Mouse (Mus musculus) midbrain, embryonic 12.5 days (tissue): ENCODE data around the gene Fbn1. TPM values are rescaled to one million over a fixed set of nuclear protein-coding genes. Genes with fewer than 3 reads are reported as not detected.

Source experiments
- ATAC-seq: fragments of 200-750 bp; cut with Nextera tagmentation; 2 replicates; pipeline ENCODE4 v1.8.0; 2017; ENCODE audit warnings: low read depth, moderate TSS enrichment, moderate library complexity; ENCODE audit not compliant: low FRiP score
- H3K27ac ChIP-seq: fragments of 300-500 bp; sonication (generic); replicated peaks from 2 replicates; pipeline ENCODE4 v1.5.1; 2016; ENCODE audit warnings: mild to moderate bottlenecking
- H3K27me3 ChIP-seq: fragments of 300-500 bp; sonication (generic); 2 replicates; pipeline ENCODE4 v1.6.1; 2016; ENCODE audit warnings: mild to moderate bottlenecking
- H3K36me3 ChIP-seq: fragments of 300-500 bp; sonication (generic); 2 replicates; pipeline ENCODE4 v1.6.1; 2016
- H3K4me1 ChIP-seq: fragments of 300-500 bp; sonication (generic); 2 replicates; pipeline ENCODE4 v1.6.1; 2016
- H3K4me2 ChIP-seq: fragments of 300-500 bp; sonication (generic); replicated peaks from 2 replicates; pipeline ENCODE4 v1.6.1; 2016; ENCODE audit warnings: mild to moderate bottlenecking, moderate library complexity
- H3K4me3 ChIP-seq: fragments of 300-500 bp; sonication (generic); 2 replicates; pipeline ENCODE4 v1.5.1; 2016; ENCODE audit warnings: mild to moderate bottlenecking
- H3K9ac ChIP-seq: fragments of 300-500 bp; sonication (generic); replicated peaks from 2 replicates; pipeline ENCODE4 v1.6.1; 2016; ENCODE audit warnings: mild to moderate bottlenecking, moderate library complexity
- H3K9me3 ChIP-seq: fragments of 300-500 bp; sonication (generic); 2 replicates; pipeline ENCODE4 v1.6.1; 2016; ENCODE audit warnings: mild to moderate bottlenecking
- WGBS: fragments of 180-500 bp; shearing (Covaris S2); methylation state at CpG from one replicate; pipeline ENCODE4 v1.1.7; 2016; 5-methylcytosine and 5-hydroxymethylcytosine counted together
- polyA plus RNA-seq: library from polyadenylated mRNA; unstranded; fragments of >200 nt; fragmentation: Nextera tagmentation; extraction: Ambion mirVana; gene quantifications from 2 replicates; pipeline ENCODE4 v1.2.1, GENCODE M21; 2016

Gene Fbn1
- polyA plus RNA-seq, 1 experiment from 2014 or later = 10.9 TPM

GRCm38 (mm10) chr2:125263753-125264152 lies 244.0 kb downstream of the Fbn1 start:
- Histone ChIP-seq H3K4me3 (no peak overlapping the region), H3K4me1 (0 out of 2 replicates have a peak, but pooled peaks cover 9% of the 10 kb centered on the region), H3K9ac (no peak overlapping the region), H3K4me2 (no peak overlapping the region), H3K36me3 (no peaks in the 10 kb centered on the region), H3K27ac (no peak overlapping the region), H3K9me3 (no peaks in the 10 kb centered on the region), H3K27me3 (no peaks in the 10 kb centered on the region)
- 30% methylated on average over 9 of the region's 9 CpGs for WGBS
- ATAC-seq = no peak

- Histone ChIP-seq H3K4me3 (no peak overlapping the region), H3K9me3 (no peaks in the 10 kb centered on the region), H3K4me2 (no peak overlapping the region), H3K27me3 (no peaks in the 10 kb centered on the region), H3K9ac (no peak overlapping the region), H3K4me1 (0 out of 2 replicates have a peak, but pooled peaks cover 9% of the 10 kb centered on the region), H3K27ac (no peak overlapping the region), H3K36me3 (peaks cover 3% of the 10 kb centered on the region)
- no peak for ATAC-seq
- WGBS = 29% methylated on average over 5 of the region's 5 CpGs
Observed at GRCm38 (mm10) chr2:125263056-125263455, 244.7 kb downstream of the Fbn1 start.

- H3K27ac ChIP-seq = no peak overlapping the region
- H3K27me3 ChIP-seq = no peaks in the 10 kb centered on the region
- WGBS = 88% methylated on average over 2 of the region's 2 CpGs
- H3K4me2 ChIP-seq = no peak overlapping the region
- no peaks in the 10 kb centered on the region for H3K9me3 ChIP-seq
- H3K4me1 ChIP-seq = 0 out of 2 replicates have a peak, but pooled peaks cover 9% of the 10 kb centered on the region
- no peak overlapping the region for H3K9ac ChIP-seq
- no peak for ATAC-seq
- no peak overlapping the region for H3K4me3 ChIP-seq
- peaks cover 27% of the 10 kb centered on the region for H3K36me3 ChIP-seq
Observed at GRCm38 (mm10) chr2:125260326-125260725, 247.5 kb downstream of the Fbn1 start.

GRCm38 (mm10) chr2:125259230-125260120 lies 248.3 kb downstream of the Fbn1 start:
- no peak for ATAC-seq
- H3K4me1 ChIP-seq = 0 out of 2 replicates have a peak, but pooled peaks cover 9% of the 10 kb centered on the region
- H3K9ac ChIP-seq = no peak overlapping the region
- no peaks in the 10 kb centered on the region for H3K9me3 ChIP-seq
- H3K4me2 ChIP-seq = no peak overlapping the region
- H3K4me3 ChIP-seq = no peak overlapping the region
- H3K36me3 ChIP-seq = peaks cover 33% of the 10 kb centered on the region
- 85% methylated on average over 14 of the region's 14 CpGs for WGBS
- H3K27ac ChIP-seq = no peak overlapping the region
- no peaks in the 10 kb centered on the region for H3K27me3 ChIP-seq

GRCm38 (mm10) chr2:125255886-125256285 lies 251.9 kb downstream of the Fbn1 start:
- H3K4me1 ChIP-seq = no peaks in the 10 kb centered on the region
- no peak overlapping the region for H3K27ac ChIP-seq
- no peak overlapping the region for H3K9ac ChIP-seq
- no peaks in the 10 kb centered on the region for H3K9me3 ChIP-seq
- no peak overlapping the region for H3K4me3 ChIP-seq
- WGBS = 90% methylated on average over 3 of the region's 3 CpGs
- peaks cover 63% of the 10 kb centered on the region for H3K36me3 ChIP-seq
- no peaks in the 10 kb centered on the region for H3K27me3 ChIP-seq
- ATAC-seq = no peak
- no peak overlapping the region for H3K4me2 ChIP-seq

- Histone ChIP-seq H3K4me2 (no peak overlapping the region), H3K27ac (no peak overlapping the region), H3K9ac (no peak overlapping the region), H3K36me3 (peaks cover 69% of the 10 kb centered on the region), H3K4me1 (no peaks in the 10 kb centered on the region), H3K9me3 (no peaks in the 10 kb centered on the region), H3K27me3 (no peaks in the 10 kb centered on the region), H3K4me3 (no peak overlapping the region)
- 91% methylated on average over 3 of the region's 3 CpGs for WGBS
- no peak for ATAC-seq
Observed at GRCm38 (mm10) chr2:125254630-125255029, 253.2 kb downstream of the Fbn1 start.

GRCm38 (mm10) chr2:125253699-125254098 lies 254.1 kb downstream of the Fbn1 start:
- 96% methylated on average over 6 of the region's 6 CpGs for WGBS
- no peak for ATAC-seq
- Histone ChIP-seq H3K36me3 (peaks cover 69% of the 10 kb centered on the region), H3K4me1 (peaks cover 6% of the 10 kb centered on the region), H3K9me3 (no peaks in the 10 kb centered on the region), H3K4me2 (no peak overlapping the region), H3K27me3 (no peaks in the 10 kb centered on the region), H3K9ac (no peak overlapping the region), H3K4me3 (no peak overlapping the region), H3K27ac (no peak overlapping the region)

- no peak for ATAC-seq
- H3K27ac ChIP-seq = no peak overlapping the region
- WGBS = 74% methylated on average over 2 of the region's 2 CpGs
- no peaks in the 10 kb centered on the region for H3K27me3 ChIP-seq
- no peak overlapping the region for H3K4me3 ChIP-seq
- no peak overlapping the region for H3K9ac ChIP-seq
- H3K9me3 ChIP-seq = no peaks in the 10 kb centered on the region
- H3K4me2 ChIP-seq = no peak overlapping the region
- peaks cover 59% of the 10 kb centered on the region for H3K36me3 ChIP-seq
- peaks cover 14% of the 10 kb centered on the region for H3K4me1 ChIP-seq
Observed at GRCm38 (mm10) chr2:125252275-125252674, 255.5 kb downstream of the Fbn1 start.

- Histone ChIP-seq H3K9me3 (no peaks in the 10 kb centered on the region), H3K27ac (no peak overlapping the region), H3K4me1 (peaks cover 14% of the 10 kb centered on the region), H3K27me3 (no peaks in the 10 kb centered on the region), H3K36me3 (peaks cover 55% of the 10 kb centered on the region), H3K9ac (no peak overlapping the region), H3K4me2 (no peak overlapping the region), H3K4me3 (no peak overlapping the region)
- 86% methylated on average over 4 of the region's 4 CpGs for WGBS
- no peak for ATAC-seq
Observed at GRCm38 (mm10) chr2:125251781-125252180, 256.0 kb downstream of the Fbn1 start.

Other genes starting within 250 kb of the Fbn1 start
- gene Gm9913, start 2.9 kb downstream of the Fbn1 start, polyA plus RNA-seq = 0.15 and 0.33 TPM in 2 replicates
- gene Cep152, start 117.1 kb upstream of the Fbn1 start, polyA plus RNA-seq = 8.8 and 9.5 TPM in 2 replicates
- gene Eid1, start 165.1 kb upstream of the Fbn1 start, polyA plus RNA-seq = 298 and 327 TPM in 2 replicates
- gene Shc4, start 216.2 kb upstream of the Fbn1 start, polyA plus RNA-seq = 1.3 and 2.1 TPM in 2 replicates